Mouse (Mus musculus): Measurements from ENCODE around the gene Dnal1. TPM values are rescaled to one million over a fixed set of nuclear protein-coding genes. Genes with fewer than 3 reads are reported as not detected.

The Dnal1 gene
- polyA plus RNA-seq, 1 experiment from 2014 or later = 7.0 TPM

DNA sequence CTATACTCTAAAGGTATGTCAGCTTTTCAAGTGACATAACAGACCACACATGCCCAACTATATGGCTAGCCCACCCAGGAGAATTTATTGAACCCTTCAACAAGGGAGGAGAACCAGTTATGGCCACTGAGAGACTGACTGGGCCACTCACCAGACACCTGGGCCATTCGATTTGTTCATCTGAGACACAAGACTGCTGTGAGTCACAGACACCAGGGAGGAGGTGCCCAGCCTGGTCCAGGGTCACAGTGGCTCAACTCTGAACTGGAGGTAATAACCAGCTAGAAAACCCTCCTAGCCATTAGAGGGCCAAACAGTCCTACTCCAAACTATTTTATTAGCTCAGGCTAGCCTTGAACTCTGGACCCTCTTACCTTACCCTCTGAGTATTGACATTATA lies 63.9 kb downstream of the Dnal1 start:
- ATAC-seq (ENCODE audit: low FRiP score) = no peak
- Histone ChIP-seq H3K4me2 (no peak overlapping the region), H3K9me3 (replicated peaks) (no peaks in the 10 kb centered on the region), H3K36me3 (peaks cover 9% of the 10 kb centered on the region), H3K4me1 (peaks cover 72% of the 10 kb centered on the region), H3K4me3 (replicated peaks) (no peak overlapping the region), H3K27ac (replicated peaks) (no peak overlapping the region), H3K27me3 (replicated peaks) (no peaks in the 10 kb centered on the region), H3K9ac (replicated peaks) (no peak overlapping the region)
- WGBS = 58% methylated on average over 1 of the region's 1 CpGs

DNA sequence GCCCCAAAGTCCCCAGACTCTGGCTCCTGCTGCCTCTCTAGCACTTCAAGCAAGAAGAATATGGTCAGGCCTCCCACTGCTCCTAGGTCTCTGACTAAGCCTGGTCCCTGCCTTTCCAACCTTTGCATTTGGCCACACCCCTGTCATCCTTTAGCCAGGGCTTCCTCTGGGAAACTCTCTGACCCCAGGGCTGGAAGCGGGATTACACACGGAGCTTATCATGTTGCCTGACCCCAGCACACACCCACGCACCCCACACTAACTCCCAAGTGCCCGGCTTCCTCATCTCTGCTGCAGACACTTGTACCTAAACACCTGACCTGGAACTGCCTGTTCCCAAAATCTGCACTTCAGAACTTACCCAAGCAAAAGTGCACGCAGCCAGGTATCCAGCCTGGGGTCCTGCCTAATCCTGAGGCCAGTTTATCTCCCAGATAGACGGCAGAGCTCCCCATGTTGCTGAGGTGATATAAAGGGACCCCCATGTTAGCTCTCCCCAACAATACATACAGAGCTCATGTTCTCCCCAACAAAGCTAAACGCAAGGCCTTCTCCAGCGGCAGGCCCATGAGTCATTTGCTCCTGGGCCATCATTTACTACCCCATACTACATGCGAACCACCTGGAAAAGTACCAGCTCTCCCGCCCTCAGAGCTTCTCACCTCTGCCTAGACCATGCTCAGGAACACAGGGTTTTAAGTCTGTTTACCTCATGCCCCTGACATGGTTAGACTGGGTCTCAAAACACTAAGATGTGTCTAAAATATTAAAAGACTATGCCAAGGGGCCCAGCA lies 64.7 kb downstream of the Dnal1 start:
- Histone ChIP-seq H3K4me2 (no peak overlapping the region), H3K9me3 (replicated peaks) (no peaks in the 10 kb centered on the region), H3K27ac (replicated peaks) (no peak overlapping the region), H3K9ac (replicated peaks) (no peak overlapping the region), H3K4me1 (peaks cover 72% of the 10 kb centered on the region), H3K4me3 (replicated peaks) (no peak overlapping the region), H3K36me3 (peaks cover under 1% of the 10 kb centered on the region), H3K27me3 (replicated peaks) (no peaks in the 10 kb centered on the region)
- ATAC-seq (ENCODE audit: low FRiP score) = no peak
- 74% methylated on average over 10 of the region's 10 CpGs for WGBS

DNA sequence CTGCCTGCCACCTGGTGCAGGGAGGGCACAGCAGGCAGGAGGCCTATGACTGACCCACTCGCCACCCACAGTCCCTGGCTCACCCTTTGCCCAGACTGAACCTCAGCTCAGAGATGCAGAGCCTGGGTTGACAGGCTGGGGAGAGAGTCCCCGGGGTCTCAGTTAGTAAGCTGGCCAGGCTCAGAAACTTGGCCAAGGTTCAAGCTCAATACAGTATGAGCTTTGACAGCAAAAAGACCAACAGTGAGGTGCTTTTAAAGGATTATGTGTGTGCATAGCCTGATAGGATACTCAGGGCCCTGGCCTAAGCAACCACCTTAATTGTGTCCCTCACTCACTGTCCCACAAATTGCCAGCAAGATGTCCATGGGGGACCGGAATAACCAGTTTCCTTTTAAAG lies 65.9 kb downstream of the Dnal1 start:
- Histone ChIP-seq H3K27me3 (replicated peaks) (no peaks in the 10 kb centered on the region), H3K4me1 (peaks cover 69% of the 10 kb centered on the region), H3K27ac (replicated peaks) (peak overlapping the region; percentile 38; the same call in 1 of the 2 replicates), H3K9me3 (replicated peaks) (no peaks in the 10 kb centered on the region), H3K9ac (replicated peaks) (no peak overlapping the region), H3K4me3 (replicated peaks) (no peak overlapping the region), H3K36me3 (no peaks in the 10 kb centered on the region), H3K4me2 (no peak overlapping the region)
- 66% methylated on average over 3 of the region's 3 CpGs for WGBS
- ATAC-seq (ENCODE audit: low FRiP score) = no peak

DNA sequence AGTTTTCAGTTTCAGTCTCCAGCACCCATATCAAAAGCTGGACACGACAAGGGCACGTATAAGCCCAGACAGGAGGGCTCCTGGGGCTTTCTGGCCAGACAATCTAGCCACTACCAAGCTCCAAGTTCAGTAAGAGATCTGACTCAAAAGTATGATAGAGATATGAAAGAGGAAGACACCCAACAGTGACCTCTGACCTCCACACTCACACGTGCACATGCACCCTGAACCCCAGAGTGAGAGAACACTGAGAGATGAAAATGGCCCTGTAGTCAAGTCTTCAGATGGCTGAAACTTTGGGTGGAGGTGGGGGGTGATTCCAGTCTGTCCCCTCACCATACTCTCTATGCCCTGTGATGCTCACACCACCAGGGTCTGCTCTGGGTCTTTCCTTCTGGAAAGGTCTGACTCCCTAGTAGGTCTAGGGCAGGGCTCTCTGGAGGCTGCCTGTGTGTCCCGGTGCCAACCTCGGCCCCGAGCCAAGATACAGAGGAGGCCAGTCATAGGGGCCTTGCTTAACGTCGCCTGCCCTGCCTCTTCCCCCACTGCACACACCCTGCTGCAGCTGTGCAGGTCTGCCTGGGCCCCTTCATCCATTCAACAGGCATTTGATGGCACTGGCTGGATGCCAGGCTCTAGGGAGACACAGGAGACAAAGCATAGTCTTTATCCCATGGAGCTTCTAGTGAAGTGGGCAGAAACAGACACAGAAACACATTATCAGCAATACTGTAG lies 66.7 kb downstream of the Dnal1 start:
- Histone ChIP-seq H3K27ac (replicated peaks) (peak overlapping the region; percentile 60; the same call in 1 of the 2 replicates), H3K9me3 (replicated peaks) (no peaks in the 10 kb centered on the region), H3K9ac (replicated peaks) (no peak overlapping the region), H3K27me3 (replicated peaks) (no peaks in the 10 kb centered on the region), H3K36me3 (no peaks in the 10 kb centered on the region), H3K4me1 (peaks cover 63% of the 10 kb centered on the region), H3K4me3 (replicated peaks) (no peak overlapping the region), H3K4me2 (peak overlapping the region; percentile 17)
- 47% methylated on average over 8 of the region's 8 CpGs for WGBS
- ATAC-seq (ENCODE audit: low FRiP score) = peak; percentile 67

DNA sequence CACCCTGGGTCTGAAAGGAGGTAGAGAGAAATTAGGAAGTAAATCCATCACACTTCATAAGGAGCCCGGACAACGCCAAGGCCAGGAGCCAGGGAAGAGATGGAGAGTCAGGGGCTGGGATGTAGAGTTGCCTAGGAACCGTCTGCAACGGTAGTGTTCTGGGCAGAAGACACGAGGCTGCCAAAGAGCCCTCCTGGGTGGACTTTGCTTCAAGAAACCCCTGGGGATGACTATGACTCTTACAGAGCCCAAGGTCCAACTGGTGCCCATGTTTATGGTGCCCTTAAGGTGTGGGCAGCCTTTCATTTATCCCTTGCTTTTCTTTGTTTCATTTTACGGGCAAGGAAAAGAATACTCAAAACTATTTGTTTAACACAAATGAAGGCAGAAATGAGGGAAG lies 67.8 kb downstream of the Dnal1 start:
- ATAC-seq (ENCODE audit: low FRiP score) = 0 out of 2 replicates have a peak, but pooled peaks have one; percentile 30
- H3K4me3 ChIP-seq (replicated peaks) = no peak overlapping the region
- H3K9me3 ChIP-seq (replicated peaks) = no peaks in the 10 kb centered on the region
- H3K27me3 ChIP-seq (replicated peaks) = no peaks in the 10 kb centered on the region
- no peak overlapping the region for H3K27ac ChIP-seq (replicated peaks)
- H3K9ac ChIP-seq (replicated peaks) = no peak overlapping the region
- peak overlapping the region; percentile 17 for H3K4me2 ChIP-seq
- WGBS = 30% methylated on average over 6 of the region's 6 CpGs
- no peaks in the 10 kb centered on the region for H3K36me3 ChIP-seq
- peaks cover 62% of the 10 kb centered on the region for H3K4me1 ChIP-seq

DNA sequence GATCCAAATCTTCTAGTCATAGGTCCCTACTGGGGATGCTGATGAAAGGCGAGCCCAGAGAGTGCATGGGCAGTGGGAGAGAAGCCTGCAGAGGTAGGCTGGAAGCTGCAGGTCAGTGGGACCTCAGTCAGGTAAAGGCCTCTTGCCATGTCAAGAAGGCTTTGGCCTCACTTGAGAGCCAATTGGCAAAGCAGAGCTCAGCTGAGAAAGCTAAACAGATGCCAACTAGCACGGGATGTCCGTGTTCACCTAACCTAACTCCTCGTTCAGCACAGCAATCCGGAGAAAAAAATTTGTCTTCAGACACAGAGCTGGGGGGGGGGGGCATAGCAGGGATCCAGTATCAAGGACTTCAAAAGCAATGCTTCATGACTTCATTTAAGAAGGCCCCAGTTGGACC lies 70.8 kb downstream of the Dnal1 start:
- no peak for ATAC-seq (ENCODE audit: low FRiP score)
- Histone ChIP-seq H3K4me1 (peaks cover 74% of the 10 kb centered on the region), H3K4me2 (no peak overlapping the region), H3K9me3 (replicated peaks) (no peaks in the 10 kb centered on the region), H3K36me3 (no peaks in the 10 kb centered on the region), H3K27me3 (replicated peaks) (no peaks in the 10 kb centered on the region), H3K9ac (replicated peaks) (no peak overlapping the region), H3K4me3 (replicated peaks) (no peak overlapping the region), H3K27ac (replicated peaks) (no peak overlapping the region)
- WGBS = 90% methylated on average over 5 of the region's 5 CpGs

DNA sequence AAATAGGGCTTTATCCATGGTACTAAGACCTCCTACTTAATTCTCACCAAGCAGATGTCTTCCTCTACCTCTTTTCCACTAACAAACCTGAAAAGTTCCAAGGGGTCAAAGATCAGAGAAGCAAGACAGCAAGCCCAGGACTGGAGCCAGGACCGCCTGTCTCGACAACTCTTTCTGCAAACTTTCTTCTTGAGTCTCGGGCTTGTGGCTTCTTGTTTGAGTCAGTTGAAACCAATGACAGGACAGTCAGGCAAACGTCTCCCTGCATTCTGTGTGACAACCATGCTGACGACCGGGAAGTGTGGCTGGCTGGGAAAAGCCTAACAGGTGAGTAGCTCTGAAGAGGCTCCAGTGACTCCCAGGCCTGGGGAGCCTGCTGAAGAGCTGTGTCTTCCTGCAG lies 71.4 kb downstream of the Dnal1 start:
- no peaks in the 10 kb centered on the region for H3K27me3 ChIP-seq (replicated peaks)
- H3K4me2 ChIP-seq = no peak overlapping the region
- ATAC-seq (ENCODE audit: low FRiP score) = no peak
- peaks cover 74% of the 10 kb centered on the region for H3K4me1 ChIP-seq
- no peaks in the 10 kb centered on the region for H3K9me3 ChIP-seq (replicated peaks)
- no peak overlapping the region for H3K4me3 ChIP-seq (replicated peaks)
- no peaks in the 10 kb centered on the region for H3K36me3 ChIP-seq
- no peak overlapping the region for H3K27ac ChIP-seq (replicated peaks)
- H3K9ac ChIP-seq (replicated peaks) = no peak overlapping the region
- 76% methylated on average over 6 of the region's 6 CpGs for WGBS

DNA sequence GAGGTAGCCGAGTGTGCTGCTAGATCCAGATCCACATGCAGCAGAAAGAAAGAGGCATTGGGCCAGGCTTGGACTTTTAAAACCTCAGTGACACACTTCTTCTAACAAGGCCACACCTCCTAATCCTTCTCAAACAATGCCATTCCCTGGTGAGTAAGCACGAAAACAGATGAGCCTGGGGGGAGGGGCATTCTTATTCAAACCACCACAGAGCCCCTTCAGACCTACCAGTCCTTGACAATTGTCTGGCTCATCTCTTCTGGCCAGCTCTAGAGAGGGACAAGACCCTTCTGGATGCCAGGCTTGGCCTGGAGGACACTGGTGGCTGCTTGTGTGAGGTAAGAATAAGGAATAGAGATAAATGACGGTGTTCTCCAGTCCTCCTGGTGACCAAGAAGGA lies 72.4 kb downstream of the Dnal1 start:
- ATAC-seq (ENCODE audit: low FRiP score) = no peak
- WGBS = 54% methylated on average over 3 of the region's 3 CpGs
- Histone ChIP-seq H3K4me1 (peaks cover 74% of the 10 kb centered on the region), H3K27ac (replicated peaks) (peak overlapping the region; percentile 41), H3K9me3 (replicated peaks) (no peaks in the 10 kb centered on the region), H3K27me3 (replicated peaks) (no peaks in the 10 kb centered on the region), H3K36me3 (no peaks in the 10 kb centered on the region), H3K9ac (replicated peaks) (no peak overlapping the region), H3K4me2 (no peak overlapping the region), H3K4me3 (replicated peaks) (no peak overlapping the region)

DNA sequence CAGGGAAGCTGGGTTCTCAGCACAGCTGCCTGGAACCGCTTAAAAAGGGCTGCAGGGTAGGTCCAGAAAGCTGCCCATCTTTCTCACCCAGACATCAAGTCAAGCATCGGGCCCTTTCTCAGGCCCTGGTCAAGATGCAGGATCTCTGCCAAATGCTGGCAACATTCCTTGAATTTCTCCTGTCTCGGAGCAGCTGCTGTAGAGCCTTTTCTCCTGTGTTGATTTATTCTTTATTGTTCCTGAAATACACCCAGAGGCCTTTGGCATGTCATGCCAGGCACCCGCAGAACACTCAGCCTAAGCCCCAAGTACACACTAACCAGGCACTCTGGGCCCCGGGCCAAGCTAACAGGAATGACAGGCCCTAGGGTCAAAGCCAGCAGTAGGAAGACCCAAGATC lies 72.8 kb downstream of the Dnal1 start:
- peak overlapping the region; percentile 41 for H3K27ac ChIP-seq (replicated peaks)
- H3K4me1 ChIP-seq = peaks cover 74% of the 10 kb centered on the region
- no peak overlapping the region for H3K9ac ChIP-seq (replicated peaks)
- H3K9me3 ChIP-seq (replicated peaks) = no peaks in the 10 kb centered on the region
- H3K36me3 ChIP-seq = no peaks in the 10 kb centered on the region
- no peak overlapping the region for H3K4me3 ChIP-seq (replicated peaks)
- WGBS = 49% methylated on average over 5 of the region's 5 CpGs
- no peaks in the 10 kb centered on the region for H3K27me3 ChIP-seq (replicated peaks)
- ATAC-seq (ENCODE audit: low FRiP score) = no peak
- H3K4me2 ChIP-seq = no peak overlapping the region

DNA sequence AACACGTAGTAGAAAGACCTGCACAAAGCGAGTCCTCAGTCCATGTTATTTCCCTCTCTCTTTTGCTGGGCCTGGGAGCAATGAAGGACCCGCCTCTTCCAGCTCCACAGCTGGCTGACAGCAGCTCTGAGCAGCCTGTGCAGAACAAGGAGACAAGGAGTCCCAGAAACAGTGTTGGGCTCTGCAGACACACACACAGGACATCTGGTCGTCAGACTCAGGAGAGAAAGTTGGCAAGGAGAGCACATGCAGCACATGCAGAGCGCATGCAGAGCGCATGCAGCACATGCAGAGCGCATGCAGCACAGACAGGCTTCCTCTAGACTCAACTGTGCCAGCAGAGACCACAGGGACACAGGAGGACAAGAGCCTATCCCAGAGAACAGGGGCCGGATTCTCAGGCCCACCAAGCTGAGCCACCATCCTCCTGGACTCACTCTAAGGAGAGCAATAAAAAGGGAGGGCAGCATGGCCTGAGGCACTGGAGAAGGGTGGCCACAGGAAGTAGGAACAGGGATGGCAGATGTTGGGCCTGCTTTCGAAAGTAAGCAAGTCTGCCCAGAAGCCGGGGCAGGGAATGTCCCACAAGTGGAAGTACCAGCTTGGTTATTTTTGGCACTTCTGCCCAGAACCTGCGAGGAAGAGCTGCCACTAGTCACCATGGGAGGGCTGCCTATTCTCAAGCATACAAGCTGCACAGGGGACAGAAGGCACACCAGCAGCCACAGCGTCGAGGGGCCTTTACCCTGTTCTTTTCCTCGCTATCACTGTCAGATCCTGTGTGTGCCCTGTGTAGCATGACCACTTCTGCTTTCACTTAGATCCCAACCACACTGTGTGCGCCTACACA lies 73.8 kb downstream of the Dnal1 start:
- WGBS = 63% methylated on average over 15 of the region's 15 CpGs
- Histone ChIP-seq H3K27me3 (replicated peaks) (no peaks in the 10 kb centered on the region), H3K4me2 (no peak overlapping the region), H3K4me1 (peaks cover 74% of the 10 kb centered on the region), H3K9me3 (replicated peaks) (no peaks in the 10 kb centered on the region), H3K27ac (replicated peaks) (peak overlapping the region; percentile 67), H3K36me3 (no peaks in the 10 kb centered on the region), H3K9ac (replicated peaks) (no peak overlapping the region), H3K4me3 (replicated peaks) (no peak overlapping the region)
- ATAC-seq (ENCODE audit: low FRiP score) = no peak

DNA sequence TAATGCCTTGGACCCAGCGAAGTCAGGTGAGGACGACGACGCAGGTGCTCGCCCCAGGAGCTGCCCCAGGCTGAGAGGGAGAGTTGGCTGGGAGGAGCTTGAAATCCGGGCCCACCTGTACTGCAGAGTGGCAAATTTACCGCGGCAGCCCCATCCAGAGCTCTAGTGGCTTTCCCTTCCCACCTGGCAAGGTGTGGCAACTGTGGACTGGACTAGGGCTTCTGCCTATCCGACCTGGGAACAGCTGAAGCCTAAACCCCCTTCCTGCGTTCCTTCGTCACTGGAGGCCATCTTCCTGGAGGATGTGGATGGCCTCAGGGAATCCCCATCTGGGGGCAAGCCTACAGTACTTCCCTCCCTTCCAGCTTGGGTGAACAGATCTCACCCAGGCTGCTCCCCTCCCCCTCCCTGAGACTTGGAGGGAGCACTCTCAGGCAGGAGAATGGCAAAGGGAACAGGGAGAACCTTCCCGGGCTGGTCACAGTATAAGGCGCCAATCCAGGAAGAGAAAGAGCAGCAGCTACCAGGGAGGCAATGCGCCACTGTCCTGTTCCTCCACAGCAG lies 74.8 kb downstream of the Dnal1 start:
- H3K9me3 ChIP-seq (replicated peaks) = no peaks in the 10 kb centered on the region
- H3K27ac ChIP-seq (replicated peaks) = no peak overlapping the region
- 68% methylated on average over 14 of the region's 14 CpGs for WGBS
- peaks cover 73% of the 10 kb centered on the region for H3K4me1 ChIP-seq
- no peak for ATAC-seq (ENCODE audit: low FRiP score)
- H3K27me3 ChIP-seq (replicated peaks) = no peaks in the 10 kb centered on the region
- no peak overlapping the region for H3K4me2 ChIP-seq
- H3K36me3 ChIP-seq = no peaks in the 10 kb centered on the region
- H3K9ac ChIP-seq (replicated peaks) = 0 out of 2 replicates have a peak overlapping the region, but pooled peaks have one; percentile 1
- H3K4me3 ChIP-seq (replicated peaks) = no peak overlapping the region

Measured in neural tube, embryonic 15.5 days (tissue).